Mouse (Mus musculus): ENCODE results near the gene Aco2.
A peak's percentile ranks its signal among the peaks of the same experiment; 100 is the strongest.

Aco2 gene

GRCm38 (mm10) chr15:81917621-81918463, 45.7 kb downstream of the Aco2 start:
- DNase-seq (ENCODE audit: low read depth, low spot score), result peak; percentile 59

GRCm38 (mm10) chr15:81919062-81919461, 47.0 kb downstream of the Aco2 start:
- DNase-seq (ENCODE audit: low read depth, low spot score), result no peak

GRCm38 (mm10) chr15:81920546-81921217, 48.6 kb downstream of the Aco2 start:
- no peak for DNase-seq (ENCODE audit: low read depth, low spot score)

- no peak for DNase-seq (ENCODE audit: low read depth, low spot score)
These were observed 49.1 kb downstream of the Aco2 start for GRCm38 (mm10) chr15:81921255-81921654.

- DNase-seq (ENCODE audit: low read depth, low spot score), result no peak
These were observed 52.8 kb downstream of the Aco2 start for GRCm38 (mm10) chr15:81924933-81925332.

GRCm38 (mm10) chr15:81925760-81926445, 53.8 kb downstream of the Aco2 start, which contains the start of gene Polr3h:
Gene Polr3h, minus strand, starts transcription at chr15:81926240.
- peak; percentile 94 for DNase-seq (ENCODE audit: low read depth, low spot score)

GRCm38 (mm10) chr15:81926446-81926822, 54.3 kb downstream of the Aco2 start:
- DNase-seq (ENCODE audit: low read depth, low spot score), result no peak

GRCm38 (mm10) chr15:81927741-81928140, 55.6 kb downstream of the Aco2 start:
- no peak for DNase-seq (ENCODE audit: low read depth, low spot score)

- no peak for DNase-seq (ENCODE audit: low read depth, low spot score)
These were observed 56.2 kb downstream of the Aco2 start for GRCm38 (mm10) chr15:81928277-81928676.

- DNase-seq (ENCODE audit: low read depth, low spot score), result no peak
These were observed 60.9 kb downstream of the Aco2 start for GRCm38 (mm10) chr15:81932951-81933470.

GRCm38 (mm10) chr15:81933986-81934385, 61.9 kb downstream of the Aco2 start:
- no peak for DNase-seq (ENCODE audit: low read depth, low spot score)

- no peak for DNase-seq (ENCODE audit: low read depth, low spot score)
These were observed 63.9 kb downstream of the Aco2 start for GRCm38 (mm10) chr15:81935869-81936637.

GRCm38 (mm10) chr15:81936679-81937078, 64.6 kb downstream of the Aco2 start, which contains the start of gene Csdc2:
Gene Csdc2, plus strand, starts transcription at chr15:81936759.
- DNase-seq (ENCODE audit: low read depth, low spot score), result peak; percentile 55

GRCm38 (mm10) chr15:81937098-81937972, 65.2 kb downstream of the Aco2 start:
- no peak for DNase-seq (ENCODE audit: low read depth, low spot score)

GRCm38 (mm10) chr15:81938246-81938645, 66.1 kb downstream of the Aco2 start:
- no peak for DNase-seq (ENCODE audit: low read depth, low spot score)

- no peak for DNase-seq (ENCODE audit: low read depth, low spot score)
These were observed 67.1 kb downstream of the Aco2 start for GRCm38 (mm10) chr15:81939157-81939715.

- no peak for DNase-seq (ENCODE audit: low read depth, low spot score)
These were observed 67.7 kb downstream of the Aco2 start for GRCm38 (mm10) chr15:81939774-81940173.

- DNase-seq (ENCODE audit: low read depth, low spot score), result no peak
These were observed 68.1 kb downstream of the Aco2 start for GRCm38 (mm10) chr15:81940219-81940618.

GRCm38 (mm10) chr15:81941010-81941409, 68.9 kb downstream of the Aco2 start:
- DNase-seq (ENCODE audit: low read depth, low spot score), result no peak

All from retina, postnatal 7 days (tissue).